ENCODE assay signal across 1 mouse cellular context in genomic region chr2:157936676-157937075, GRCm38 (mm10).
TF ChIP-seq lines count a peak whose summit lies in the region.

No protein-coding gene starts in this region.

TF ChIP-seq in MEL, 35 proteins besides CTCF, POLR2A, EP300 and RAD21:
- TF ChIP-seq TBP (IDR thresholded peaks at IDR 0.05; ENCODE audit: low read depth, low read length) (no peak), NRF1 (IDR thresholded peaks at IDR 0.05; ENCODE audit: insufficient read depth, low read depth, low read length, poor library complexity, severe bottlenecking) (no peak), TCF12 (IDR thresholded peaks at IDR 0.05; ENCODE audit: low read depth, low read length) (no peak), HCFC1 (IDR thresholded peaks at IDR 0.05; ENCODE audit: low read depth, low read length) (no peak), SIN3A (IDR thresholded peaks at IDR 0.05; ENCODE audit: low read length) (no peak), MAZ (IDR thresholded peaks at IDR 0.05; ENCODE audit: low read depth, low read length) (no peak), USF1 (IDR thresholded peaks at IDR 0.05; ENCODE audit: low read depth, low read length) (no peak), MYB (IDR thresholded peaks at IDR 0.05; ENCODE audit: low read depth, low read length) (no peak), ZNF384 (IDR thresholded peaks at IDR 0.05; ENCODE audit: low read depth, low read length) (no peak), POLR2AphosphoS5 (IDR thresholded peaks at IDR 0.05; ENCODE audit: borderline replicate concordance, low read depth, low read length) (no peak), SMC3 (IDR thresholded peaks at IDR 0.05; ENCODE audit: low read depth, low read length) (no peak), RCOR1 (IDR thresholded peaks at IDR 0.05; ENCODE audit: low read depth, low read length) (no peak), NELFE (IDR thresholded peaks at IDR 0.05; ENCODE audit: low read depth, low read length) (no peak)
